Mouse (Mus musculus) cortical plate, adult 2 months (tissue): ENCODE data around the gene Sept10. TPM values are rescaled to one million over a fixed set of nuclear protein-coding genes. Genes with fewer than 3 reads are reported as not detected.

ENCODE experiments used
- H3K27ac ChIP-seq: fragments of 200-500 bp; 2 replicates; pipeline ENCODE4 v1.5.1; 2012; ENCODE audit warnings: low read length, control low read depth, inconsistent platforms; ENCODE audit not compliant: insufficient read depth
- H3K4me1 ChIP-seq: fragments of 200-500 bp; 2 replicates; pipeline ENCODE4 v1.6.1; 2011; ENCODE audit warnings: low read length; ENCODE audit not compliant: control insufficient read depth, insufficient read depth
- H3K4me3 ChIP-seq: fragments of 200-500 bp; 2 replicates; pipeline ENCODE4 v1.5.1; 2011; ENCODE audit warnings: mild to moderate bottlenecking, low read length, control low read depth; ENCODE audit not compliant: insufficient read depth
- CTCF ChIP-seq: fragments of 200-500 bp; IDR thresholded peaks from 2 replicates; pipeline ENCODE4 v1.5.1; 2011; ENCODE audit warnings: mild to moderate bottlenecking, control low read depth, low read length; ENCODE audit not compliant: insufficient read depth; ENCODE audit errors: extremely low read depth
- POLR2A ChIP-seq: fragments of 200-500 bp; IDR thresholded peaks from 2 replicates; pipeline ENCODE4 v1.6.1; 2011; ENCODE audit warnings: mild to moderate bottlenecking, low read length, control low read depth; ENCODE audit not compliant: insufficient read depth; ENCODE audit errors: extremely low read depth
- polyA plus RNA-seq: library from polyadenylated mRNA; depleted of rRNA; stranded (reverse); fragments of >200 nt; gene quantifications from 2 replicates; pipeline ENCODE4 v1.2.3, GENCODE M21; 2012

Gene Sept10
- polyA plus RNA-seq, 1 experiment, result 7.7 TPM

DNA sequence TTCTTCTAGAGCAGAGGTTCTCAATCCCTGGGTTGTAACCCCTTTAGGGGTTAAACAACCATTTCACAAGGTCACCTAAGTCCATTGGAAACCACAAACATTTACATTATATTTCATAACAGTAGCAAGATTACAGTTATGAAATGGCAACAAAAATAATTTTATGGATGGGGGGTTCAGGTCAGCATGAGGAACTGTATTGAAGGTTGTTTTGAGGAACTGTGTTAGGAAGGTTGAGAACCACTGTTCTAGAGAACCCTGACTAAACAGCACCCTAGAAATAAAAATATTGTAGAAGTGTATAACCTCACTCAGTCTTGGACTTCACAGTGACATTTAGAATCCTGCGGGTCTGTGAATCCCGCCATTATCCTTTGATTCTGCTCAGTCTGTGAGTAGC lies 13.6 kb upstream of the Sept10 start:
- no peak overlapping the region for H3K4me3 ChIP-seq
- no peak for TF ChIP-seq POLR2A
- TF ChIP-seq CTCF, result no peak

DNA sequence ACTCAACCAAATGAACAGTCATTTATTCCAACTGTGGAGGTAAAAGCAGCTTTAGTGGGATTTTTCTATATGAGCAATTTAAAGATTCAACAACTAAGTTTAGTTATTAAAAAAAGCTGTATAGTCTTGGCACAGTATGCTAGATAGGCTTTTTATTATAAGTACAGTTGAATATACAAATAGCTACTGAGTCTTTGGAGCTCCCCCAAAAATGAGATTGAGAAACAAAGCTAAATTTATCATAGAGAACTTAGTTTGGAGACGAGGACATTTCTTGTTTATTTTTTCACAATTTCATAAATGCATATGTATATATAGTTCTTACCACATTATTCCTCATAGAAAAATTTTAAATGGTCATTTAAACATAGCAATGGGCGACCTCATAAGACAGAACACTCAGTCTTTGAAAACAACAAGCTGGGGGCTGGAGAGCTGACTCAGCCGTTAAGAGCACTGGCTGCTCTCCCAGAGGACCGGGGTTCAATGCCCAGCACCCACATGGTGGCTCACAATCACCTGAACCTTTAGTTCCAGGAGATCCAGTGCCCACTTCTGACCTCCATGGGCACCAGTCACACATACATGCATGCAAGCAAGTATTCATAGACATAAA lies 7.7 kb upstream of the Sept10 start:
- Histone ChIP-seq H3K4me1 (peaks cover 2% of the 10 kb centered on the region), H3K4me3 (no peak overlapping the region), H3K27ac (no peak overlapping the region)
- TF ChIP-seq CTCF (no peak), POLR2A (no peak)

More for the DNA sequence above, 13.6 kb upstream of the Sept10 start:
- H3K27ac ChIP-seq, result no peak overlapping the region
- H3K4me1 ChIP-seq, result no peaks in the 10 kb centered on the region

DNA sequence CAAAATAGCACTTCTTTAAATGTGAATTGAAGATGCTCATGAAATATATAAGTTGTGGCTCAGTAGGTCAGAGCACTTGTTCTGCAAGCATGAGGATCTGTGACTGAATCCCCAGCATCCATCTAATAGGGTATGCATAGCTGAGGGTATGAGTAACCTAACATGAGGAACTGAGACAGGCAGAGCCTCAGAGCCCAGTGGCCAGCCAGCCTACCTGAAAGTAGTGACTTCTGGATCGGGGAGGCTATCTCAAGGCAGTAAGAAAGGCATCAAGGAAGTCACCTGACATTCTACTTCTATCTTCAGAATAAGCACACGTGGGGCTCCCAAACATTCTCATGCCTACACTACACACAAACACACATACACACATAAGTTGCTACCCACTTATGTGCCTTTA lies 3.5 kb upstream of the Sept10 start:
- H3K27ac ChIP-seq, result no peak overlapping the region
- H3K4me3 ChIP-seq, result no peak overlapping the region
- no peak for TF ChIP-seq POLR2A
- no peak for TF ChIP-seq CTCF

DNA sequence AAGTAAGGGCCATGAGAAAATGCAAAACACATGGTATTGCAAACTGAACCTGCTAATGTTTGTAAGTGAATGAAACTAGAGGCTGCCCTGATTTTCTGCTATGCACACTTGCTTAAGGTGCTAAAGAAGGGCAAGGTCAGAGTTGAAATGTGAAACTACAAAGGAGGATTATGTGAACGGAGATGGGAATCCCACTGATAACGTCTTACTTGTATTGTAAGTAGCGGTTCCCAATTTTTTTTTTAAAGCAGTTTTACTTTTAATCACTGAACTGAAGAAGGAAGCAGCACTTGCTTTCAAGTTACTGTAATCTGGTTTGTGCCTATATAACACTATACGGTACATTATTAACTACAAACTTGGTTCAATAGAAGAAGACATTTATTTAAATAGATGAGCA lies 2.2 kb upstream of the Sept10 start:
- Histone ChIP-seq H3K4me3 (no peak overlapping the region; the same call in 1 of the 2 replicates), H3K27ac (no peak overlapping the region), H3K4me1 (peaks cover 4% of the 10 kb centered on the region; the same call in 1 of the 2 replicates)
- TF ChIP-seq POLR2A, result no peak
- TF ChIP-seq CTCF, result no peak

More for the DNA sequence above, 3.5 kb upstream of the Sept10 start:
- H3K4me1 ChIP-seq, result peaks cover 4% of the 10 kb centered on the region

DNA sequence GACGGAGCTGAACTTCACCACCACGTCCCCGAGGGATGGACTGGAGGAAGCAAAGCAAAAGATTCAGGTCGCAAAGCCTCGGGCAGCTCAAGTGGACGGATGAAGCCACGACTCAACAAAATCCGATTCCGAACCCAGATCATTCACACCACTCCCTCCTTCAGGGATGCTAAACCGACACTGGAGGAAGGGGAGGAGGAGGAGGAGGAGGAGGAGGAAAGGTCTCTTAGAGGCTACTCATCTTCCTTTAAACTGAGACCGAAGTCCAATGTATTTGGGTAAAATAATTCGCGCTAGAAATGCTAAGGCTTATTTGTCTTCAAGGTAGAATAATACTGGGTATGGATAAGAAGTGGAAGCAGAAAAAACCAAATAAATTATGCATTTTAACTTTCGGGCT lies 1.7 kb upstream of the Sept10 start:
- TF ChIP-seq CTCF (no peak), POLR2A (no peak)
- Histone ChIP-seq H3K4me3 (peak overlapping the region; percentile 95), H3K4me1 (peaks cover 4% of the 10 kb centered on the region; the same call in 1 of the 2 replicates), H3K27ac (no peak overlapping the region)

DNA sequence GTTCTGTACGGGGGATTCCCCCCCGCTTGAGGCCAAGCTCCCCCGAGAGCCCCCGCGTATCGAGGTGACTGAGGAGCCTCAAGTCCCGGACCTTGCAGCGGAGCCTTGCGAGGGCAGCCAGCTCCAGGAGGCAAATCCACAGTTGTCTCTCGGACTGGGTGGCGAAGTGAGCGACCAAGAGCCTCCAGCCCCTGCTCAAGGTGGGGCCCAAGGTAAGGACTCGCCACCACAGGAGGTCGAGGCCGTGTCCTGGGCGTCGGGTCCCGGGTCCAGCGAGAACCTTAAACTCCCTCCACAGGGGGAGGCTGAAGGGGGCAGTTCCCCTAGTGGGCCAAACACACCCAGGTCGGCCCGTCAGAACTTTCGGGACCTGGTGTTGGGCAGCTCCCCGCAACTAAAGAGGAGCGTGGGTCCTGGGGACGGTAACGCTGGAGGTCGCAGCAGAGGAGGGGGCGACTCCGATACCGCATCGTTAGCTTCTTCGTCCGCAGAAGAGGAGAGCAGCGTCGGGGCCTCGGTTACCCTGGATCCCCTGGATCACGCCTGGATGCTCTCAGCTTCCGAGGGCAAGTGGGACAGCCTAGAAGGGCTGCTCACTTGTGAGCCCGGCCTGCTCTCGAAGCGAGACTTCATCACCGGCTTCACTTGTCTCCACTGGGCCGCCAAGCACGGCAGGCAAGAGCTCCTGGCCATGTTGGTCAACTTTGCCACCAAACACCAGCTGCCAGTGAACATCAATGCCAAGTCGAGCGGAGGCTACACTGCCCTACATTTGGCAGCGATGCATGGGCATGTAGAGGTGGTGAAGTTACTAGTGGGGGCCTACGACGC lies 839 bp upstream of the Sept10 start:
- TF ChIP-seq POLR2A, result no peak
- Histone ChIP-seq H3K4me1 (peaks cover 4% of the 10 kb centered on the region; the same call in 1 of the 2 replicates), H3K27ac (no peak overlapping the region), H3K4me3 (peak overlapping the region; percentile 95)

DNA sequence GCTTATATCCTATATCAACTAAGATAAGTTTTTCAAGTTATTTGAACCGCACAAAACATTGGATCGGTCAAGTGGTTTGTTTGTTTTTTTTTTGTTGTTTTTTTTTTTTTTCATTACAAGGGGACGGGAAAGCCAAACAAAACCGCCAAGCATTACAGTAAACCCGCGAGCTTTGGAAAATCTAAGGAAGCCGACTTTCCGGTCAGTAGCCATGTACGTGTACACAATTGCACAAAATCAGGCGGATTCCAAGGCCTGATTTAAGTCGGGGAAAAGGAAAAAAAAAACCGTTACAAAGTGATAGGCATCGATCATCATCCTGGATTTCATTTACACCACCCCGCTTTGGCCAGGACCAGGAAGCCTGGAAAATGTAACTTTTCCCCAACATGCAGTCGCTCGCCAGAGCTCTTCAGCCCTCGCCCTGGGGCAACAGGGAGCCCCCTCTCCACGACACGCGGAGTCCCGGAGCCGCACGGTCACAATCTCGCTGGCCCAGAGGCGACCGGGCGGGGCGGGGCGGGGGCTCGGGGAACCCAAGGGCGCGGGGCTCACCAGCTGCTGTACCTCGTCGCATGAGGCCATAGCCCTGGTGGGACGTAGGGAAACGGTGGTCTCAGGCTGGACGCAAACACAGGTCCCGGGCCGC lies 699 bp downstream of the Sept10 start:
- H3K27ac ChIP-seq, result no peak overlapping the region
- H3K4me3 ChIP-seq, result peak overlapping the region; percentile 95
- H3K4me1 ChIP-seq, result peaks cover 4% of the 10 kb centered on the region; the same call in 1 of the 2 replicates
- TF ChIP-seq POLR2A, result no peak
- TF ChIP-seq CTCF, result no peak

DNA sequence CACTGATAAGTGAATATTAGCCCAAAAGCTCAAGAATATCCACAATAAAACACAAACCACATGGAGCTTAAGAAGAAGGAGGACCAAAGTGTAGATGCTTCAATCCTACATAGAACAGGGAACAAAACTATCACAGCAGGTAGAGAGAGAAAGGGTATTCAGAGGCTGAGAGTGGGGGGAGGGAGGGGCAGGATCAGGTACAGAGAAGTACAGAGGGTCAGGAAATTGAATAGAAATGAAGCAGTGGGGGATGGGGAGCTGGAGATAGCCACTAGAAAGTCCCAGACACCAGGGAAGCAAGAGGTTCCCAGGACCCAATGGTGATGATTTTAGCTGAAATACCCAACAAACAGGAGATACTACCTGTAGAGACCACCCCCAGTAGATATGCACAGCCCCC lies 21.6 kb downstream of the Sept10 start:
- H3K4me3 ChIP-seq, result no peak overlapping the region
- H3K27ac ChIP-seq, result no peak overlapping the region
- TF ChIP-seq CTCF (no peak), POLR2A (no peak)
- no peaks in the 10 kb centered on the region for H3K4me1 ChIP-seq

DNA sequence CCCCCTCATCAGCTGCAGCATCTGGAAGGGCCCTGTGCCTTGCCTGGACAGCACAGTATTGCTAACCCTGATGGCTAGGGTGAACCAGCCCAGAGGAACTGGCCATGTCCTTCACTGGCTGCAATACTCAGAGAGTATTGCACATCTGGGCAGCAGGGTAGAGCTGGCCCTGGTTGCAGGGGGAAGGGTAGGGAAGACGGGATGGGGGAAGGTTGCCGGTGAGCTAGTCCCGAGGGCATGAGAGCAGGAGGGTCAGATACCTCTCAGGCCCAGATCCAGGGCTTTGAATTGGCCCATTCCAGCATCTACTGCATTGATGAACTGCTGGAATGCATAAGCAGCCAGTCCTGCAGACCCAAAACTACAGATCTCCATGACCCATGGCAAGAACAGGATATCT lies 24.9 kb downstream of the Sept10 start:
- Histone ChIP-seq H3K27ac (no peak overlapping the region), H3K4me1 (no peaks in the 10 kb centered on the region), H3K4me3 (no peak overlapping the region)
- no peak for TF ChIP-seq CTCF
- no peak for TF ChIP-seq POLR2A
